In genomic region chr5:145201321-145201991, GRCm38 (mm10) we compare ENCODE assay signal across 1 mouse cellular context.
A peak's percentile ranks its signal among the peaks of the same experiment; 100 is the strongest.
TF ChIP-seq lines count a peak whose summit lies in the region.

Zkscan14 (minus strand) TSS chr5:145201868.

TF ChIP-seq in CH12.LX, 34 proteins besides CTCF, POLR2A, EP300 and RAD21 (continued from another document):
- TF ChIP-seq CHD2 (IDR thresholded peaks at IDR 0.05; ENCODE audit: low read length): no peak
- peak; percentile 79; the same call in 1 of the 2 replicates for TF ChIP-seq KAT2A (IDR thresholded peaks at IDR 0.05; ENCODE audit: insufficient replicate concordance, low read length)
- peak; percentile 99 for TF ChIP-seq SIN3A (IDR thresholded peaks at IDR 0.05; ENCODE audit: low read length)
- no peak for TF ChIP-seq ZKSCAN1 (IDR thresholded peaks at IDR 0.05; ENCODE audit: borderline replicate concordance, low read depth, low read length)
- no peak for TF ChIP-seq PAX5 (IDR thresholded peaks at IDR 0.05; ENCODE audit: low read length)
- no peak for TF ChIP-seq ZC3H11A (IDR thresholded peaks at IDR 0.05; ENCODE audit: low read depth, low read length)
- no peak; the same call in 1 of the 2 replicates for TF ChIP-seq ETS1 (conservative IDR thresholded peaks at IDR 0.05; ENCODE audit: low read depth, low read length)
- TF ChIP-seq CHD1 (IDR thresholded peaks at IDR 0.05; ENCODE audit: low read depth, low read length): no peak
